Mouse (Mus musculus) ES-E14 (cell line): ENCODE measurements around the gene Lrguk.

Source experiments
- CHD2 ChIP-seq: IDR thresholded peaks from 2 replicates; pipeline ENCODE4 v1.6.1; 2014; ENCODE audit warnings: mild to moderate bottlenecking, low read depth, low read length, inconsistent platforms
- MAFK ChIP-seq: IDR thresholded peaks from 2 replicates; pipeline ENCODE4 v1.6.1; 2014; ENCODE audit warnings: mild to moderate bottlenecking, low read depth, low read length, inconsistent platforms; ENCODE audit not compliant: insufficient read depth
- ZNF384 ChIP-seq: IDR thresholded peaks from 2 replicates; pipeline ENCODE4 v1.6.1; 2012; ENCODE audit warnings: low read depth, low read length, inconsistent platforms

- TF ChIP-seq CHD2 (no peak), MAFK (no peak), ZNF384 (no peak)
Observed at GRCm38 (mm10) chr6:34111406-34111805, 82.2 kb downstream of the Lrguk start.
